9 mouse cellular contexts compared by ENCODE assay signal in the genomic region with DNA sequence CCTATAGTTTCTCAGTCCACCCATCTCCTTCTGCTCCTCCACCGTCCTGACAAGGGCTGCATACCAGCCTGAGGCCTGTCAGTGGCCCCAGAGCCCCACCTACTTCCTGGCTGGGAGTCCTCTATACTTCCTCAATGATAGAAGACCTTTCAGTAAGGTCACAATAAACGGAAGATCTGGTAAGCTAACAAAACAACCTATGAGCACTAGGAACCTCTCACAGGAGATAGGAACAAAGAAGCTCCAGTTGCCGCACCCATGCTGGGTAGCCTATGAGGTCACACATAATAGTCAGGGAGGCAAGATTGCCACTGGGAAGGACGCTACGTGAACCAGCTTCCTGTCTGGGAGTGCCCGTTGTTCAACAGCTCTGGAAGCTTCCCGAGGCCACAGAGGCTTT. TPM values are rescaled to one million over a fixed set of nuclear protein-coding genes. Genes with fewer than 3 reads are reported as not detected.
A peak's percentile ranks its signal among the peaks of the same experiment; 100 is the strongest.
DNase-seq lines count a peak whose midpoint lies in the region; ATAC-seq and TF ChIP-seq lines count a peak whose summit lies in the region.
"Had no signal": no experiment of that assay in that cellular context is flagged by ENCODE, and none has a peak within 500 bp of the region (broad histone marks: within the 10 kb centered on the region; RNA-seq: fewer than 3 reads in every experiment).

No protein-coding gene starts in this region.

- H3K4me1 ChIP-seq in kidney, embryonic 16.5 days (ENCODE audit: insufficient read depth, low read length): peaks cover 29% of the 10 kb centered on the region
- peaks cover 9% of the 10 kb centered on the region for H3K4me1 ChIP-seq in bone marrow macrophage, adult 2 months (ENCODE audit: control insufficient read depth, insufficient read depth, low read length)
- H3K4me1 ChIP-seq in liver, embryonic 12.5 days: 0 out of 2 replicates have a peak, but pooled peaks cover 8% of the 10 kb centered on the region

- H3K4me3 ChIP-seq in kidney, embryonic 16.5 days (ENCODE audit: low read length): no peak overlapping the region
- H3K4me3 ChIP-seq in bone marrow macrophage, adult 2 months (ENCODE audit: insufficient read depth, low read length): no peak overlapping the region
- no peak overlapping the region for H3K4me3 ChIP-seq in liver, embryonic 12.5 days

- no peaks in the 10 kb centered on the region for H3K9me3 ChIP-seq in kidney, embryonic 16.5 days (ENCODE audit: low read length)
- no peaks in the 10 kb centered on the region for H3K9me3 ChIP-seq in liver, embryonic 12.5 days (replicated peaks)

- H3K36me3 ChIP-seq in kidney, embryonic 16.5 days (ENCODE audit: insufficient read depth, low read length): no peaks in the 10 kb centered on the region
- H3K36me3 ChIP-seq in liver, embryonic 12.5 days: no peaks in the 10 kb centered on the region

- H3K27ac ChIP-seq in kidney, embryonic 16.5 days (ENCODE audit: low read length): no peak overlapping the region
- H3K27ac ChIP-seq in bone marrow macrophage, adult 2 months (ENCODE audit: insufficient read depth, low read depth, low read length): peak overlapping the region; percentile 11; the same call in 1 of the 2 replicates
- no peak overlapping the region for H3K27ac ChIP-seq in liver, embryonic 12.5 days
- H3K27ac ChIP-seq: macrophage had no signal

- TF ChIP-seq CTCF in bone marrow macrophage, adult 2 months (IDR thresholded peaks at IDR 0.05; ENCODE audit: low read depth, low read length): no peak

- ATAC-seq in kidney, embryonic 16.5 days (ENCODE audit: low FRiP score, low TSS enrichment): 0 out of 2 replicates have a peak, but pooled peaks have one; percentile 5
- ATAC-seq in liver, embryonic 12.5 days: peak; percentile 59

- no peak overlapping the region for H3K9ac ChIP-seq in kidney, embryonic 16.5 days (replicated peaks; ENCODE audit: low read length)
- no peak overlapping the region for H3K9ac ChIP-seq in liver, embryonic 12.5 days

- no peak for TF ChIP-seq POLR2A in bone marrow macrophage, adult 2 months (IDR thresholded peaks at IDR 0.05; ENCODE audit: borderline replicate concordance, low read depth, low read length)

- peaks cover 6% of the 10 kb centered on the region for H3K27me3 ChIP-seq in kidney, embryonic 16.5 days (ENCODE audit: insufficient read depth, low read length)
- H3K27me3 ChIP-seq in liver, embryonic 12.5 days (replicated peaks): no peaks in the 10 kb centered on the region

- DNase-seq in kidney, postnatal 10 days: no peak
- DNase-seq in natural killer cell, adult 2 months (ENCODE audit: low spot score in 2 of 2): peak; percentile 2 to 6
- no peak for DNase-seq in layer of hippocampus, adult 11-12 months (ENCODE audit: low spot score)
- DNase-seq in ovary, postnatal 10 days (ENCODE audit: low spot score): no peak
- DNase-seq in yolk sac, embryonic 10.5 days (ENCODE audit: low spot score): no peak

- no peak overlapping the region for H3K4me2 ChIP-seq in kidney, embryonic 16.5 days (replicated peaks; ENCODE audit: low read depth, low read length)
- H3K4me2 ChIP-seq in liver, embryonic 12.5 days: no peak overlapping the region

- WGBS in kidney, embryonic 16.5 days: 60% methylated on average over 7 of the region's 7 CpGs
- 22% methylated on average over 7 of the region's 7 CpGs for WGBS in liver, embryonic 12.5 days (ENCODE audit: insufficient replicate concordance)

RNA-seq across cellular contexts. Expression of gene Stx16, which starts 58.1 kb away (rescaled TPM):
- 11.8 TPM in 2 replicates for polyA plus RNA-seq in kidney, embryonic 16.5 days (2015; fragmentation: Nextera tagmentation; extraction: Ambion mirVana)
- 108 and 119 TPM in 2 replicates for polyA plus RNA-seq in bone marrow macrophage, adult 2 months (2012; ENCODE audit: insufficient read depth, insufficient read length, missing spikeins)
- polyA plus RNA-seq in liver, embryonic 12.5 days (2016; fragmentation: Nextera tagmentation; extraction: Ambion mirVana): 4.5 and 4.9 TPM in 2 replicates

Comparison
In these comparisons a context has a peak if more than half of its experiments do, and no peak if none do; other contexts are left out.
1. DNase-seq: peak in natural killer cell, adult 2 months (2 of 2); none in kidney, postnatal 10 days (single experiment), layer of hippocampus, adult 11-12 months (single experiment), ovary, postnatal 10 days (single experiment) and yolk sac, embryonic 10.5 days (single experiment).